Mouse (Mus musculus): Measurements from ENCODE around the gene Ntm. TPM values are rescaled to one million over a fixed set of nuclear protein-coding genes. Genes with fewer than 3 reads are reported as not detected.

The Ntm gene
- polyA plus RNA-seq, 1 experiment from 2014 or later = 7.8 TPM

GRCm38 (mm10) chr9:29377172-29378002 lies 585.6 kb downstream of the Ntm start:
- H3K27me3 ChIP-seq (ENCODE audit: low read depth, poor library complexity, severe bottlenecking) = no peaks in the 10 kb centered on the region
- H3K4me1 ChIP-seq = peaks cover 15% of the 10 kb centered on the region
- DNase-seq (ENCODE audit: low spot score) = no peak
- 89% methylated on average over 12 of the region's 12 CpGs for WGBS
- no peaks in the 10 kb centered on the region for H3K9me3 ChIP-seq (replicated peaks)
- H3K4me3 ChIP-seq = no peak overlapping the region
- H3K27ac ChIP-seq (replicated peaks) = no peak overlapping the region
- H3K36me3 ChIP-seq = no peaks in the 10 kb centered on the region

GRCm38 (mm10) chr9:29371341-29371740 lies 591.6 kb downstream of the Ntm start:
- H3K4me1 ChIP-seq = peaks cover 11% of the 10 kb centered on the region

GRCm38 (mm10) chr9:29369621-29370020 lies 593.3 kb downstream of the Ntm start:
- H3K36me3 ChIP-seq = no peaks in the 10 kb centered on the region
- no peak for DNase-seq (ENCODE audit: low spot score)
- peaks cover 25% of the 10 kb centered on the region for H3K4me1 ChIP-seq
- 80% methylated on average over 3 of the region's 3 CpGs for WGBS
- H3K4me3 ChIP-seq = no peak overlapping the region
- H3K27me3 ChIP-seq (ENCODE audit: low read depth, poor library complexity, severe bottlenecking) = no peaks in the 10 kb centered on the region
- no peak overlapping the region for H3K27ac ChIP-seq (replicated peaks)
- no peaks in the 10 kb centered on the region for H3K9me3 ChIP-seq (replicated peaks)

More at GRCm38 (mm10) chr9:29371341-29371740, 591.6 kb downstream of the Ntm start:
- Histone ChIP-seq H3K9me3 (replicated peaks) (no peaks in the 10 kb centered on the region), H3K27ac (replicated peaks) (no peak overlapping the region), H3K4me3 (no peak overlapping the region), H3K36me3 (no peaks in the 10 kb centered on the region), H3K27me3 (ENCODE audit: low read depth, poor library complexity, severe bottlenecking) (no peaks in the 10 kb centered on the region)
- 93% methylated on average over 3 of the region's 3 CpGs for WGBS
- DNase-seq (ENCODE audit: low spot score) = no peak

- no peak for DNase-seq (ENCODE audit: low spot score)
- WGBS = 63% methylated on average over 3 of the region's 3 CpGs
- Histone ChIP-seq H3K4me3 (no peak overlapping the region), H3K27me3 (ENCODE audit: low read depth, poor library complexity, severe bottlenecking) (no peaks in the 10 kb centered on the region), H3K36me3 (no peaks in the 10 kb centered on the region), H3K9me3 (replicated peaks) (no peaks in the 10 kb centered on the region), H3K4me1 (peaks cover 25% of the 10 kb centered on the region), H3K27ac (replicated peaks) (no peak overlapping the region)
Observed at GRCm38 (mm10) chr9:29368291-29368690, 594.6 kb downstream of the Ntm start.

GRCm38 (mm10) chr9:29357796-29358195 lies 605.1 kb downstream of the Ntm start:
- Histone ChIP-seq H3K27me3 (ENCODE audit: low read depth, poor library complexity, severe bottlenecking) (no peaks in the 10 kb centered on the region), H3K36me3 (no peaks in the 10 kb centered on the region), H3K4me1 (peaks cover 3% of the 10 kb centered on the region; the same call in 1 of the 2 replicates), H3K4me3 (no peak overlapping the region), H3K9me3 (replicated peaks) (no peaks in the 10 kb centered on the region), H3K27ac (replicated peaks) (no peak overlapping the region)
- no peak for DNase-seq (ENCODE audit: low spot score)
- WGBS = 86% methylated on average over 4 of the region's 4 CpGs

GRCm38 (mm10) chr9:29342303-29342702 lies 620.6 kb downstream of the Ntm start:
- no peaks in the 10 kb centered on the region for H3K27me3 ChIP-seq (ENCODE audit: low read depth, poor library complexity, severe bottlenecking)
- H3K4me1 ChIP-seq = no peaks in the 10 kb centered on the region
- H3K27ac ChIP-seq (replicated peaks) = no peak overlapping the region
- no peak overlapping the region for H3K4me3 ChIP-seq
- H3K9me3 ChIP-seq (replicated peaks) = no peaks in the 10 kb centered on the region
- 86% methylated on average over 7 of the region's 7 CpGs for WGBS
- no peaks in the 10 kb centered on the region for H3K36me3 ChIP-seq
- DNase-seq (ENCODE audit: low spot score) = no peak

- Histone ChIP-seq H3K27ac (replicated peaks) (no peak overlapping the region), H3K4me1 (no peaks in the 10 kb centered on the region), H3K36me3 (no peaks in the 10 kb centered on the region), H3K9me3 (replicated peaks) (no peaks in the 10 kb centered on the region), H3K4me3 (no peak overlapping the region), H3K27me3 (ENCODE audit: low read depth, poor library complexity, severe bottlenecking) (no peaks in the 10 kb centered on the region)
- 93% methylated on average over 3 of the region's 3 CpGs for WGBS
- DNase-seq (ENCODE audit: low spot score) = no peak
Observed at GRCm38 (mm10) chr9:29341292-29341691, 621.6 kb downstream of the Ntm start.

- Histone ChIP-seq H3K4me3 (no peak overlapping the region), H3K36me3 (no peaks in the 10 kb centered on the region), H3K4me1 (peaks cover 6% of the 10 kb centered on the region; the same call in 1 of the 2 replicates), H3K27ac (replicated peaks) (no peak overlapping the region), H3K27me3 (ENCODE audit: low read depth, poor library complexity, severe bottlenecking) (no peaks in the 10 kb centered on the region), H3K9me3 (replicated peaks) (no peaks in the 10 kb centered on the region)
- WGBS = 85% methylated on average over 2 of the region's 2 CpGs
- DNase-seq (ENCODE audit: low spot score) = no peak
Observed at GRCm38 (mm10) chr9:29335671-29336070, 627.3 kb downstream of the Ntm start.

- 59% methylated on average over 3 of the region's 3 CpGs for WGBS
- Histone ChIP-seq H3K4me1 (peaks cover 6% of the 10 kb centered on the region; the same call in 1 of the 2 replicates), H3K36me3 (no peaks in the 10 kb centered on the region), H3K4me3 (no peak overlapping the region), H3K27me3 (ENCODE audit: low read depth, poor library complexity, severe bottlenecking) (no peaks in the 10 kb centered on the region), H3K9me3 (replicated peaks) (no peaks in the 10 kb centered on the region), H3K27ac (replicated peaks) (no peak overlapping the region)
- DNase-seq (ENCODE audit: low spot score) = no peak
Observed at GRCm38 (mm10) chr9:29332296-29333090, 630.4 kb downstream of the Ntm start.

GRCm38 (mm10) chr9:29330486-29330885 lies 632.5 kb downstream of the Ntm start:
- Histone ChIP-seq H3K4me3 (no peak overlapping the region), H3K27me3 (ENCODE audit: low read depth, poor library complexity, severe bottlenecking) (no peaks in the 10 kb centered on the region), H3K9me3 (replicated peaks) (no peaks in the 10 kb centered on the region), H3K27ac (replicated peaks) (no peak overlapping the region), H3K36me3 (no peaks in the 10 kb centered on the region), H3K4me1 (peaks cover 6% of the 10 kb centered on the region; the same call in 1 of the 2 replicates)
- DNase-seq (ENCODE audit: low spot score) = no peak
- 88% methylated on average over 3 of the region's 3 CpGs for WGBS

GRCm38 (mm10) chr9:29326283-29326682 lies 636.7 kb downstream of the Ntm start:
- 90% methylated on average over 3 of the region's 3 CpGs for WGBS
- no peak overlapping the region for H3K27ac ChIP-seq (replicated peaks)
- H3K36me3 ChIP-seq = no peaks in the 10 kb centered on the region
- DNase-seq (ENCODE audit: low spot score) = no peak
- H3K4me3 ChIP-seq = no peak overlapping the region
- no peaks in the 10 kb centered on the region for H3K27me3 ChIP-seq (ENCODE audit: low read depth, poor library complexity, severe bottlenecking)
- no peaks in the 10 kb centered on the region for H3K4me1 ChIP-seq
- no peaks in the 10 kb centered on the region for H3K9me3 ChIP-seq (replicated peaks)

- Histone ChIP-seq H3K4me3 (no peak overlapping the region), H3K4me1 (no peaks in the 10 kb centered on the region), H3K9me3 (replicated peaks) (no peaks in the 10 kb centered on the region), H3K36me3 (no peaks in the 10 kb centered on the region), H3K27ac (replicated peaks) (no peak overlapping the region), H3K27me3 (ENCODE audit: low read depth, poor library complexity, severe bottlenecking) (no peaks in the 10 kb centered on the region)
- WGBS = 92% methylated on average over 8 of the region's 8 CpGs
- DNase-seq (ENCODE audit: low spot score) = no peak
Observed at GRCm38 (mm10) chr9:29325137-29325536, 637.8 kb downstream of the Ntm start.

- Histone ChIP-seq H3K9me3 (replicated peaks) (no peaks in the 10 kb centered on the region), H3K4me1 (peaks cover 22% of the 10 kb centered on the region)
- WGBS = 85% methylated on average over 1 of the region's 1 CpGs
Observed at GRCm38 (mm10) chr9:29319197-29319596, 643.7 kb downstream of the Ntm start.

More at GRCm38 (mm10) chr9:29319197-29319596, 643.7 kb downstream of the Ntm start:
- no peak for DNase-seq (ENCODE audit: low spot score)
- H3K36me3 ChIP-seq = no peaks in the 10 kb centered on the region
- no peak overlapping the region for H3K27ac ChIP-seq (replicated peaks)
- no peak overlapping the region for H3K4me3 ChIP-seq
- peaks cover 6% of the 10 kb centered on the region; the same call in 1 of the 2 replicates for H3K27me3 ChIP-seq (ENCODE audit: low read depth, poor library complexity, severe bottlenecking)
